Mouse (Mus musculus) common myeloid progenitor, adult 5-6 weeks (primary cell): ENCODE measurements around the gene Fgfr2. TPM values are rescaled to one million over a fixed set of nuclear protein-coding genes. Genes with fewer than 3 reads are reported as not detected.

ENCODE experiments used
- ATAC-seq: replicated peaks from 2 replicates; pipeline ENCODE4 v1.8.0; 2016; ENCODE audit warnings: low read depth, mild to moderate bottlenecking, moderate TSS enrichment, inconsistent platforms; ENCODE audit not compliant: poor library complexity, severe bottlenecking
- total RNA-seq: library from RNA; stranded (forward); fragments of 200-1000, 187-1606 nt; gene quantifications from 2 replicates; pipeline ENCODE4 v1.2.3, GENCODE M21; 2017

Gene Fgfr2
- total RNA-seq, 1 experiment from 2014 or later, result not detected

- ATAC-seq, result peak; percentile 38
Measured at GRCm38 (mm10) chr7:132719570-132719969, 403.6 kb downstream of the Fgfr2 start.

- no peak for ATAC-seq
Measured at GRCm38 (mm10) chr7:132715259-132715658, 407.9 kb downstream of the Fgfr2 start.

GRCm38 (mm10) chr7:132714236-132714923, 408.8 kb downstream of the Fgfr2 start:
- no peak for ATAC-seq

GRCm38 (mm10) chr7:132713483-132714126, 409.5 kb downstream of the Fgfr2 start:
- peak; percentile 70 for ATAC-seq

GRCm38 (mm10) chr7:132712956-132713355, 410.2 kb downstream of the Fgfr2 start:
- no peak for ATAC-seq

GRCm38 (mm10) chr7:132712044-132712708, 411.0 kb downstream of the Fgfr2 start:
- ATAC-seq, result no peak; the same call in 1 of the 2 replicates

- no peak for ATAC-seq
Measured at GRCm38 (mm10) chr7:132711579-132711978, 411.6 kb downstream of the Fgfr2 start.

- ATAC-seq, result peak; percentile 60
Measured at GRCm38 (mm10) chr7:132705130-132705529, 418.0 kb downstream of the Fgfr2 start.

- no peak for ATAC-seq
Measured at GRCm38 (mm10) chr7:132704310-132704875, 418.8 kb downstream of the Fgfr2 start.

GRCm38 (mm10) chr7:132703515-132704309, 419.4 kb downstream of the Fgfr2 start:
- no peak for ATAC-seq

- ATAC-seq, result no peak
Measured at GRCm38 (mm10) chr7:132702492-132703070, 420.6 kb downstream of the Fgfr2 start.

- ATAC-seq, result no peak
Measured at GRCm38 (mm10) chr7:132702024-132702423, 421.1 kb downstream of the Fgfr2 start.

- no peak for ATAC-seq
Measured at GRCm38 (mm10) chr7:132701412-132701811, 421.7 kb downstream of the Fgfr2 start.

- peak; percentile 51; the same call in 1 of the 2 replicates for ATAC-seq
Measured at GRCm38 (mm10) chr7:132700107-132700506, 423.0 kb downstream of the Fgfr2 start.

GRCm38 (mm10) chr7:132699639-132700038, 423.5 kb downstream of the Fgfr2 start:
- ATAC-seq, result peak; percentile 35; the same call in 1 of the 2 replicates

GRCm38 (mm10) chr7:132699165-132699564, 424.0 kb downstream of the Fgfr2 start:
- no peak for ATAC-seq

GRCm38 (mm10) chr7:132698737-132699136, 424.4 kb downstream of the Fgfr2 start:
- ATAC-seq, result peak; percentile 46; the same call in 1 of the 2 replicates

GRCm38 (mm10) chr7:132697258-132697796, 425.8 kb downstream of the Fgfr2 start:
- ATAC-seq, result no peak

- no peak for ATAC-seq
Measured at GRCm38 (mm10) chr7:132693561-132693960, 429.6 kb downstream of the Fgfr2 start.
